Mouse (Mus musculus) hindbrain, embryonic 16.5 days (tissue): ENCODE data around the gene Selenoi. TPM values are rescaled to one million over a fixed set of nuclear protein-coding genes. Genes with fewer than 3 reads are reported as not detected.

Experiments
- ATAC-seq: fragments of 200-750 bp; cut with Nextera tagmentation; 2 replicates; pipeline ENCODE4 v1.8.0; 2017; ENCODE audit warnings: moderate TSS enrichment, moderate library complexity
- H3K27ac ChIP-seq: fragments of 300-500 bp; sonication (generic); 2 replicates; pipeline ENCODE4 v1.5.1; 2014; ENCODE audit warnings: low read depth, mild to moderate bottlenecking, control low read depth, low read length, moderate library complexity
- H3K27me3 ChIP-seq: fragments of 300-500 bp; sonication (generic); replicated peaks from 2 replicates; pipeline ENCODE4 v1.6.1; 2014; ENCODE audit warnings: low read length; ENCODE audit not compliant: control insufficient read depth, insufficient read depth
- H3K36me3 ChIP-seq: fragments of 300-500 bp; sonication (generic); 2 replicates; pipeline ENCODE4 v1.6.1; 2014; ENCODE audit warnings: mild to moderate bottlenecking, low read length, moderate library complexity, mixed read lengths; ENCODE audit not compliant: control insufficient read depth, insufficient read depth
- H3K4me1 ChIP-seq: fragments of 300-500 bp; sonication (generic); 2 replicates; pipeline ENCODE4 v1.6.1; 2014; ENCODE audit warnings: low read depth, low read length; ENCODE audit not compliant: control insufficient read depth, insufficient read depth
- H3K4me2 ChIP-seq: fragments of 300-500 bp; sonication (generic); 2 replicates; pipeline ENCODE4 v1.6.1; 2014; ENCODE audit warnings: mild to moderate bottlenecking, low read length, control low read depth, moderate library complexity
- H3K4me3 ChIP-seq: fragments of 300-500 bp; sonication (generic); 2 replicates; pipeline ENCODE4 v1.5.1; 2014; ENCODE audit warnings: mild to moderate bottlenecking, low read length, control low read depth, moderate library complexity
- H3K9ac ChIP-seq: fragments of 300-500 bp; sonication (generic); 2 replicates; pipeline ENCODE4 v1.6.1; 2014; ENCODE audit warnings: low read depth, mild to moderate bottlenecking, control low read depth, low read length, moderate library complexity
- H3K9me3 ChIP-seq: fragments of 300-500 bp; sonication (generic); 2 replicates; pipeline ENCODE4 v1.6.1; 2014; ENCODE audit warnings: mild to moderate bottlenecking, low read length, moderate library complexity; ENCODE audit not compliant: control insufficient read depth
- WGBS: fragments of 180-500 bp; shearing (Covaris S2); extraction: QIAGEN DNeasy Blood & Tissue Kit; methylation state at CpG from one replicate; pipeline ENCODE4 v1.1.7; 2014; 5-methylcytosine and 5-hydroxymethylcytosine counted together
- polyA plus RNA-seq: library from polyadenylated mRNA; unstranded; fragments of >200 nt; fragmentation: Nextera tagmentation; extraction: Ambion mirVana; gene quantifications from 2 replicates; pipeline ENCODE4 v1.2.1, GENCODE M21; 2015

Gene Selenoi
- polyA plus RNA-seq, 1 experiment from 2014 or later = 26.5 TPM

DNA sequence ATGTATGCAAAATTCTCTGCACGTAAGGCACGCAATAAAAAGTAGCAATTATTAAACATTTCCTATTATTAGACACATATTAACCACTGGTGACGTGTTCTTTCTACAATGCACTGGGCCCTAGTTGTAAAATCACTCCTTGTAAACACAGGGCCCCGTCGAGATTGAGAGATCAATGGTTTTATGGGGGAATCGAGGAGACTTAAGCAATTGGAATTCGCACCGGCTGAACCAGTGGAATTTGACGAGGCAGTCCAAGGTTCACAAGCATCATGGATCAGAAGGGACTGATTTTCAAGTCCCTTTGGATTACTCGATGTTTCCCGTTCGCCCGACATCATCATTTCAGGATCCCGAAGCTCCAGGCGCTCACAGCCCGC, 500 bp upstream of the Selenoi start:
- no peak for ATAC-seq
- peak overlapping the region; percentile 82 for H3K4me3 ChIP-seq
- no peaks in the 10 kb centered on the region for H3K27me3 ChIP-seq
- H3K27ac ChIP-seq = peak overlapping the region; percentile 82
- no peaks in the 10 kb centered on the region; the same call in 1 of the 2 replicates for H3K36me3 ChIP-seq
- WGBS = 31% methylated on average over 16 of the region's 16 CpGs
- peaks cover 26% of the 10 kb centered on the region for H3K4me1 ChIP-seq
- H3K9ac ChIP-seq = peak overlapping the region; percentile 78
- H3K9me3 ChIP-seq = no peaks in the 10 kb centered on the region
- H3K4me2 ChIP-seq = peak overlapping the region; percentile 90

DNA sequence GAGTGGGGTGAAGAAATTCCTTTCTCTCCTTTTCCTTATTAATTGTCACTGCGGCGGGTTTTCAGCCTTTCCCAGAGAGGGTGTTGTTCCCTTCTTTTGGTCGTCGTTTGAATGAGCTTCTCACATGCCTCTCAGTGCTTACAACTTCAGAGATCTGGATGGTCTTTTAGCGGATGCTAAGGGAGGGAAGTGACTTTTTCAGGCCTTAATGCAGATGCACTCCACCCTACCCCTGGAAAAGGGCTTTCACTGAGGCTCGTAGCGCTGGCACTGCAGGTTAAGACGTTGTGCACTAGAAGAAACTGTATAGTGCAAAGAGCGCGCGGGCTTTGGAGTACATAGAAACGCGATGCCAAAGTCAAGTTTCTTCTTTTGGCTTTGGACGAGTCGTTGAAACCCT, 661 bp downstream of the Selenoi start:
- no peak for ATAC-seq
- H3K4me3 ChIP-seq = peak overlapping the region; percentile 82
- no peaks in the 10 kb centered on the region for H3K27me3 ChIP-seq
- peak overlapping the region; percentile 89 for H3K9ac ChIP-seq
- H3K4me1 ChIP-seq = peaks cover 26% of the 10 kb centered on the region
- no peaks in the 10 kb centered on the region; the same call in 1 of the 2 replicates for H3K36me3 ChIP-seq
- H3K9me3 ChIP-seq = no peaks in the 10 kb centered on the region
- 2% methylated on average over 15 of the region's 15 CpGs for WGBS
- peak overlapping the region; percentile 94 for H3K27ac ChIP-seq
- peak overlapping the region; percentile 90 for H3K4me2 ChIP-seq

DNA sequence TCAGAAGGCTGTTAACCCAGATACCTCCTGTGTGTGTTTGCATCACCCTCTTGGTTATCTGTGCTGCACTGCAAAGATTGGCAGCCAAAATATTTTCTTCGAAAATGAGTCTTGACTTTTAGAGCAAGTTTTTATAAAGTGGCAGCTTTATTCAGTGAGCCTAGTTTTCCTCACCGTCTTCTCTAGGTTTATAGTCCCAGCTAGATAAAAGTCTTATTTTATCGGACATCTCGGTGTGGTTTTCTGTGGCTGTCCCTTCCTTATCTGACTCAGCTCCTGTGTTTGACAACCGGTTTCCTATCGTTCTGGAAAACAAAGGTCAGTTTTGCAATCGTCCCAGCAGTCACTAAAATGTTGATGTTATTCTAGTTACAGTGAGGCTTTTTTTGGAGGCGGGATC, 1.6 kb downstream of the Selenoi start:
- H3K27ac ChIP-seq = no peak overlapping the region
- no peak for ATAC-seq
- H3K9ac ChIP-seq = peak overlapping the region; percentile 6; the same call in 1 of the 2 replicates
- H3K27me3 ChIP-seq = no peaks in the 10 kb centered on the region
- peak overlapping the region; percentile 82 for H3K4me3 ChIP-seq
- H3K9me3 ChIP-seq = no peaks in the 10 kb centered on the region
- H3K4me2 ChIP-seq = peak overlapping the region; percentile 90
- H3K4me1 ChIP-seq = peaks cover 26% of the 10 kb centered on the region
- WGBS = 70% methylated on average over 8 of the region's 8 CpGs
- H3K36me3 ChIP-seq = no peaks in the 10 kb centered on the region; the same call in 1 of the 2 replicates

DNA sequence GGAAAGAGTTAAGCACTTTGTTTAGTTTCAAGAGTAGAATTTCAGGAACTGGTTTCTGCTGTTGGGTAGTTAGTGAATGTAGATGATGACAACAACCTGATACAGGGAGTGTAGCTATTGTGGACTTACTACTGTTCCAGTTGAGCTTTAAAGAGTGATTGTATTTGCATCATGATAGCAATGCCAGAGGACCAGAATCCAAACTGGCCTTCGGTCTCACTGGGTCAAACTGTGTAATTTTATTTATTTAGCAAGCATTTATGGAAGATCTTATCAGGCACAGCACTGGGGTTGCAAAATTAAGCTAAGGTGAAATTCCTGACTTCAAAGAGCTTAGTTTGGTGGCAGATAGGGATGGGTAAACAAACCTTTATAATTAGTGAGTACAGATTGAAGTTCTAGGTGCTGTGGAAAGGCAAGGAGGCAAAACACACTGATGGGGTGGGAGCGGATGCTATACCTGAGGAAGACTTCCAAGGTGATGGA, 3.3 kb downstream of the Selenoi start:
- no peaks in the 10 kb centered on the region for H3K9me3 ChIP-seq
- peaks cover 26% of the 10 kb centered on the region for H3K4me1 ChIP-seq
- H3K27me3 ChIP-seq = no peaks in the 10 kb centered on the region
- no peak overlapping the region for H3K9ac ChIP-seq
- no peak for ATAC-seq
- no peaks in the 10 kb centered on the region for H3K36me3 ChIP-seq
- no peak overlapping the region for H3K4me2 ChIP-seq
- no peak overlapping the region for H3K4me3 ChIP-seq
- WGBS = 94% methylated on average over 2 of the region's 2 CpGs
- H3K27ac ChIP-seq = no peak overlapping the region

DNA sequence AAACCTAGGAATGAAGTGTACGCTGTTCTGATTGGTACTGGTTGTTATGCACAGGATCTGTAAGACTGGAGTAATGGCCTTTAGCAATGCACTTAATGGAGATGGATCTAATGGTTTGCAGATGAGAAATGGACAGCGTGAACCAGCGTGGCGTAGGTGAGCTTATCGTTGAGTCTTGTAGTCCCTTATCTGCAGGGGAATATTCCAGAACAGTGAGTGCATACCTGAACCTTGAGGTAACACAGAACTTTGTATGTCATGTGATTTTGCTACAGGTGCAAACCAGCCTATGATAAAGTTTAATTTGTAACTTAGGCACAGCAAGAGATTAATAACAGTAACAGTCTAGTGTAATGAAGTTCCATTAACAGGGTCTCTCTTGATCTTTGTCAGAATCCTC, 6.2 kb downstream of the Selenoi start:
- WGBS = 95% methylated on average over 5 of the region's 5 CpGs
- Histone ChIP-seq H3K4me3 (no peak overlapping the region), H3K9me3 (no peaks in the 10 kb centered on the region), H3K4me1 (peaks cover 18% of the 10 kb centered on the region), H3K27me3 (no peaks in the 10 kb centered on the region), H3K4me2 (no peak overlapping the region), H3K27ac (no peak overlapping the region), H3K36me3 (no peaks in the 10 kb centered on the region), H3K9ac (no peak overlapping the region)
- no peak for ATAC-seq

DNA sequence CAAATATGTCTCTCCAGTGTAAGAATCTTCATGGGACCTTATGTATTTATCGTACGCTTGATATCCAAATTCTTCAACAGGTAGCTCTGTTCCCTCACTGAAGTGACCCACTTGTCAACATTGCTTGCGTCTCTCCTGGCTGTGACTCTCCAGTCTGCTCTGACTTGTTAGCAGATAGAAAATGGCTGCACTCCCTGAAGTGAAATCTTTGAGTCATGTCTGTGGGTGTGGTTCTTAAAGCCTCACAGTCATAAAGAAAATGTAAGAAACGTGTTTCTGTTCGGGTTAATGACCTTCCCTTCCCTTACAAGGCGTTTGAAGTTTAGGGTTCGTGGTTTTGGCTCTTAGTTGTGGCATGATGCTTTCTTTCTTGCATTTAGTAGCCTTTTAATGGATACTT, 8.2 kb downstream of the Selenoi start:
- Histone ChIP-seq H3K27me3 (no peaks in the 10 kb centered on the region), H3K27ac (no peak overlapping the region), H3K9ac (no peak overlapping the region), H3K4me1 (peaks cover 5% of the 10 kb centered on the region; the same call in 1 of the 2 replicates), H3K9me3 (no peaks in the 10 kb centered on the region), H3K4me2 (no peak overlapping the region), H3K4me3 (no peak overlapping the region), H3K36me3 (no peaks in the 10 kb centered on the region)
- ATAC-seq = no peak
- 92% methylated on average over 7 of the region's 7 CpGs for WGBS

DNA sequence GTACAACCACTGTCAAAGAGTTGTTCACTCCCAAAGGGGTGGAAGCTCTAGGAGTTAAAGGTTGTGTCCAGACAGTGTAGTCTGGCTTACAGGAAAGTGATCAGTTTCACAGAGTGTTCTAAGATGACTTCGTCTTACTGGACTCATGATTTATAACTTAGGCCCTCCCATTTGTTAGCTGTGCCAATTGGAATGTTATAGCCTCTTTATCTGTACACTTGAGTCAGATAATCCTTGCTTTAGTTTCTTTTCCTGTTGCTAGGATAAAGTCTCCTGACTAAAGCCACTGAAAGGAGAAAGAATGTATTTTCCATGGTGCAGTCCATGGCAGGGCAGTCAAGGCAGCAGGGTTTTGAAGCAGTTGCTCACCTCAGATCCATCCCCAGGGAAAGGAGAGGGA, 10.0 kb downstream of the Selenoi start:
- Histone ChIP-seq H3K4me1 (peaks cover 2% of the 10 kb centered on the region; the same call in 1 of the 2 replicates), H3K4me3 (no peak overlapping the region), H3K27me3 (no peaks in the 10 kb centered on the region), H3K9ac (no peak overlapping the region), H3K9me3 (no peaks in the 10 kb centered on the region), H3K36me3 (no peaks in the 10 kb centered on the region), H3K27ac (no peak overlapping the region), H3K4me2 (no peak overlapping the region)
- 54% methylated on average over 1 of the region's 1 CpGs for WGBS
- ATAC-seq = no peak

DNA sequence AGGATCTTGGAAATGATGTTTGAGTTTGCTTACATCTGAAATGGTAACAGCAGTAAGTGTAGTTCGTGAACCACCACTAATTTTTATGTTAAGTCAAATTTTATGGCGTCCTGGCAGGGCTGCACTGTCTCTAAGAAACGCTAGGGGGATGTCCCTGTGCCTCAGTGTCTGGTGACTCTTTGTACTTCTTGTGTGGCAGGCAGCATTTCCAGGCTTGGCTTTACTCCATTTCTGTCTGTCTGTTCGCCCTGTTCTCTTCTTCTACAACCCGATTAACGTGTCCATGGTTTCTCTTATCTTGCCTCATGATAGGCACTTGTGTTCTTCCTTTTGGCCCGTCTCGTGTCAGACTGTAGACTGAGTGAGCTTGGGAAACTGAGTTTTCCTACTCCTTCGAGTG, 11.4 kb downstream of the Selenoi start:
- H3K27me3 ChIP-seq = no peaks in the 10 kb centered on the region
- no peaks in the 10 kb centered on the region for H3K36me3 ChIP-seq
- H3K4me2 ChIP-seq = no peak overlapping the region
- no peak for ATAC-seq
- peaks cover 2% of the 10 kb centered on the region; the same call in 1 of the 2 replicates for H3K4me1 ChIP-seq
- no peak overlapping the region for H3K27ac ChIP-seq
- no peak overlapping the region for H3K9ac ChIP-seq
- WGBS = 56% methylated on average over 9 of the region's 9 CpGs
- H3K4me3 ChIP-seq = no peak overlapping the region
- no peaks in the 10 kb centered on the region for H3K9me3 ChIP-seq

DNA sequence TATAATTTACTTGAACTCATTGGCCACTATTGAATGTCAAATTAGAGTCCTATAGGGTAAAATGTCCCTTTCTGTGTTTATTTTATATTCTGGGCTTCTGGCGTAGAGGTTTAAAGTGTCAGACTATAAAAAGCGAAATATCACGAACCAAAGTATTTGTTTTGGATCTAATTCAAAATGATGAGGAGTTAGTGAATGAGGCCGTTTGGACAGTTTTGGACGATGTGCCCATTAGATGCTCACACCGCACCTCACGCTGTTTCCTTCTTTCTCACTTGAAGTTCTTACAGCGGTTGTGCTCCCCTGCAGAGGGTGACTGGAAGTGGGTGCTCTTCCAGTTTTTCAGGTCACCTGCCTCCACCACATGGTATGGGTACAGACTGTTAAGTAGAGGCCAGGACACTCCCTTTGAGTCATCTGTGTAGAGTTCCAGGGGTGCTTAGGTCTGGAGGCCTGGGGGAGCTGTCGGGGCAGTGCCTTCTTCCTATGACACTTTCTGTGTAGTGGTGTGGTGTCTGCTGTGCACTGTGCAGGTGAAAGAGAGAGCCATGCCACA, 13.6 kb downstream of the Selenoi start:
- Histone ChIP-seq H3K36me3 (0 out of 2 replicates have a peak, but pooled peaks cover 4% of the 10 kb centered on the region), H3K4me1 (peaks cover 2% of the 10 kb centered on the region; the same call in 1 of the 2 replicates), H3K4me3 (no peak overlapping the region), H3K9ac (no peak overlapping the region), H3K4me2 (no peak overlapping the region), H3K27me3 (no peaks in the 10 kb centered on the region), H3K27ac (no peak overlapping the region), H3K9me3 (no peaks in the 10 kb centered on the region)
- WGBS = 94% methylated on average over 9 of the region's 9 CpGs
- no peak for ATAC-seq
